In genomic region chr12:102166691-102167261, GRCm38 (mm10) we compare ENCODE assay signal across 12 mouse cellular contexts. TPM values are rescaled to one million over a fixed set of nuclear protein-coding genes. Genes with fewer than 3 reads are reported as not detected.
A peak's percentile ranks its signal among the peaks of the same experiment; 100 is the strongest.
DNase-seq lines count a peak whose midpoint lies in the region; ATAC-seq and TF ChIP-seq lines count a peak whose summit lies in the region.
"Had no signal": no experiment of that assay in that cellular context is flagged by ENCODE, and none has a peak within 500 bp of the region (broad histone marks: within the 10 kb centered on the region; RNA-seq: fewer than 3 reads in every experiment).

No protein-coding gene starts in this region.

- no peaks in the 10 kb centered on the region for H3K36me3 ChIP-seq in kidney, embryonic 14.5 days (ENCODE audit: control insufficient read depth, insufficient read depth, low read length)
- no peaks in the 10 kb centered on the region for H3K36me3 ChIP-seq in forebrain, embryonic 15.5 days
- no peaks in the 10 kb centered on the region for H3K36me3 ChIP-seq in lung, embryonic 14.5 days (ENCODE audit: insufficient read depth)
- H3K36me3 ChIP-seq: embryonic facial prominence, embryonic 15.5 days had no signal

- no peak for DNase-seq in kidney, postnatal 25 days
- DNase-seq in lung, embryonic 14.5 days: peak; percentile 75
- DNase-seq in retina, postnatal 1 day: peak; percentile 76
- DNase-seq in spleen, postnatal 4 days (ENCODE audit: low spot score in 2 of 2): no peak
- DNase-seq in spleen, postnatal 10 days (ENCODE audit: low spot score in 2 of 2): no peak
- DNase-seq in right cerebral cortex, adult 18-20 months: no peak
- DNase-seq: adrenal gland, postnatal 14 days; kidney, adult 11 months had no signal

- 50% methylated on average over 5 of the region's 5 CpGs for WGBS in kidney, embryonic 14.5 days
- WGBS in forebrain, embryonic 15.5 days: 43% methylated on average over 5 of the region's 5 CpGs
- 22% methylated on average over 5 of the region's 5 CpGs for WGBS in lung, embryonic 14.5 days

- no peak for TF ChIP-seq CTCF in lung, embryonic 14.5 days (IDR thresholded peaks at IDR 0.05; ENCODE audit: low read depth)

- H3K27ac ChIP-seq in kidney, embryonic 14.5 days (ENCODE audit: low read depth, low read length): no peak overlapping the region
- H3K27ac ChIP-seq in forebrain, embryonic 15.5 days (replicated peaks): 0 out of 2 replicates have a peak overlapping the region, but pooled peaks have one; percentile 31
- H3K27ac ChIP-seq in lung, embryonic 14.5 days (ENCODE audit: low read depth): peak overlapping the region; percentile 61
- H3K27ac ChIP-seq: embryonic facial prominence, embryonic 15.5 days had no signal

- no peak overlapping the region for H3K9ac ChIP-seq in kidney, embryonic 14.5 days (ENCODE audit: low read depth, low read length)
- no peak overlapping the region for H3K9ac ChIP-seq in forebrain, embryonic 15.5 days (replicated peaks)
- no peak overlapping the region for H3K9ac ChIP-seq in lung, embryonic 14.5 days
- H3K9ac ChIP-seq: embryonic facial prominence, embryonic 15.5 days had no signal

- no peaks in the 10 kb centered on the region for H3K4me1 ChIP-seq in kidney, embryonic 14.5 days (ENCODE audit: control insufficient read depth, insufficient read depth, low read length)
- peaks cover 8% of the 10 kb centered on the region for H3K4me1 ChIP-seq in forebrain, embryonic 15.5 days
- peaks cover 4% of the 10 kb centered on the region for H3K4me1 ChIP-seq in lung, embryonic 14.5 days (ENCODE audit: insufficient read depth)

- H3K4me3 ChIP-seq in kidney, embryonic 14.5 days (ENCODE audit: low read length): no peak overlapping the region
- no peak overlapping the region for H3K4me3 ChIP-seq in forebrain, embryonic 15.5 days
- H3K4me3 ChIP-seq in lung, embryonic 14.5 days (ENCODE audit: low read depth, low read length): no peak overlapping the region
- H3K4me3 ChIP-seq: embryonic facial prominence, embryonic 15.5 days had no signal

- H3K4me2 ChIP-seq in kidney, embryonic 14.5 days (replicated peaks; ENCODE audit: low read depth, low read length): no peak overlapping the region
- H3K4me2 ChIP-seq in forebrain, embryonic 15.5 days (replicated peaks): no peak overlapping the region
- H3K4me2 ChIP-seq in lung, embryonic 14.5 days: peak overlapping the region; percentile 15; the same call in 1 of the 2 replicates
- H3K4me2 ChIP-seq: embryonic facial prominence, embryonic 15.5 days had no signal

- ATAC-seq in kidney, embryonic 14.5 days (ENCODE audit: low FRiP score, low TSS enrichment): 0 out of 2 replicates have a peak, but pooled peaks have one; percentile 16
- ATAC-seq in forebrain, embryonic 15.5 days (replicated peaks): peak; percentile 62
- ATAC-seq in lung, embryonic 14.5 days (ENCODE audit: insufficient read depth): peak; percentile 89

- H3K27me3 ChIP-seq in kidney, embryonic 14.5 days (ENCODE audit: control insufficient read depth, insufficient read depth, low read length): no peaks in the 10 kb centered on the region; the same call in 1 of the 2 replicates
- H3K27me3 ChIP-seq in forebrain, embryonic 15.5 days: no peaks in the 10 kb centered on the region
- no peaks in the 10 kb centered on the region for H3K27me3 ChIP-seq in lung, embryonic 14.5 days (ENCODE audit: insufficient read depth, low read length)
- H3K27me3 ChIP-seq: embryonic facial prominence, embryonic 15.5 days had no signal

- H3K9me3 ChIP-seq in kidney, embryonic 14.5 days (ENCODE audit: control insufficient read depth, low read length): no peaks in the 10 kb centered on the region
- no peaks in the 10 kb centered on the region for H3K9me3 ChIP-seq in forebrain, embryonic 15.5 days
- no peaks in the 10 kb centered on the region for H3K9me3 ChIP-seq in lung, embryonic 14.5 days (ENCODE audit: low read depth, low read length)
- H3K9me3 ChIP-seq: embryonic facial prominence, embryonic 15.5 days had no signal

RNA-seq across cellular contexts. Expression of gene Slc24a4, which starts 38.2 kb away (rescaled TPM):
- polyA plus RNA-seq in kidney, embryonic 14.5 days (2014; fragmentation: Nextera tagmentation; extraction: Ambion mirVana): not detected in 2 replicates
- polyA plus RNA-seq in forebrain, embryonic 15.5 days (2015; fragmentation: Nextera tagmentation; extraction: Ambion mirVana): 1.2 and 1.3 TPM in 2 replicates
- polyA plus RNA-seq in lung, embryonic 14.5 days (2014; fragmentation: Nextera tagmentation; extraction: Ambion mirVana): 0.89 and 1.1 TPM in 2 replicates
- polyA plus RNA-seq: liver, adult 2 months had no signal

Comparison
In these comparisons a context has a peak if more than half of its experiments do, and no peak if none do; other contexts are left out.
1. ATAC-seq: peak in every context shown above with its lines; median percentile 89 in lung, embryonic 14.5 days; 62 in forebrain, embryonic 15.5 days; 16 in kidney, embryonic 14.5 days.
2. DNase-seq: peak in lung, embryonic 14.5 days (single experiment) and retina, postnatal 1 day (single experiment); none in kidney, postnatal 25 days (0 of 2), spleen, postnatal 4 days (0 of 2), spleen, postnatal 10 days (0 of 2) and right cerebral cortex, adult 18-20 months (single experiment).